ENCODE assay signal across 8 mouse cellular contexts in the genomic region with DNA sequence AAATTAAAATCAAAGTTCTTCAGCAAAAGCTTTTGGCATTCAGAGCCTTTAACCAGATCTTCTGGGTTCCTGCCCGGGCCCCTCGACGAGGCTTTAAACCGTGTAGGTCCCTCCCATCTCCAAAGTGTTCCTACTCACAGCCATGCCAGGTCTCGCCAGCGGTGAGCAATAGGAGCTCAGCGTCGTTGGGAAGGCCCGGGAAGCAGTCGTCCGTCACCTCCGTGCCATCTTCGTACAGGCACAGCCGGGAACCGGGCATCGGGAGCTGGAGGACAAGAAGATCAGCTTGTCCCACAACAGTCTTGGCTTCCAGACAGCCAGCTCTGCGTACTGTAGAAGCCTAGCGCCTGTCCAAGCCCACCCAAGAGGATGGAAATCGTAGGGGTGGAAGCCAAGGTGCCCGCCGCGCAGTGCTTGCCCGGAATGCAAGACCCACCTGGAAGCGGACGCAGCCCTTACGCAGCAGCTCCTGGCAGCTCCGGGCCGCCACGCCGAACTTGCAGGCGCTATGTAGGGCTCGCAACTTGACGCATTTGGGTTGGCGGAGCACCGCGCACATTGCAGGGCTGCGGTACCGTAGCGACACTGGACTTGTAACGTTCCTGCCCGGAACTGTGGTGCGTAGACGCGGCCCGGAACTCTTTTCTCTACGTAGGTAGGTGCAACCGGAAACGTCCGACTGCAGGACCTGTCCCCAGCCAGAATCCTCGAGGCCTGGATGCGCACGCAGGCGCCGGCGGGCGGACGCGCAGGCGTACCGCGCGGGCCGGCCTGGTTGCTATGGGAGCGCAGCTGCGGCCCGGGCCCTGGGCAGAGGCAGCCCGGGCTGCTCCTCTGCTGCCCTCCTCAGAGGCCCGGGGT. TPM values are rescaled to one million over a fixed set of nuclear protein-coding genes. Genes with fewer than 3 reads are reported as not detected.
DNase-seq lines count a peak whose midpoint lies in the region; ATAC-seq lines count a peak whose summit lies in the region.

TSS of gene Dffb (minus strand) at position 696 of the 861 bp plus-strand sequence.
TSS of gene Cep104 (plus strand) at position 764 of the 861 bp plus-strand sequence.

- H3K9me3 ChIP-seq in hindbrain, embryonic 15.5 days: no peaks in the 10 kb centered on the region

- peak within 1 kb of the TSS; percentile 79 for H3K4me2 ChIP-seq in hindbrain, embryonic 15.5 days

- peak; percentile 98 for ATAC-seq in hindbrain, embryonic 15.5 days (ENCODE audit: low FRiP score, low read depth)

- H3K36me3 ChIP-seq in hindbrain, embryonic 15.5 days: peaks cover 26% of the 10 kb centered on the region

- H3K4me1 ChIP-seq in hindbrain, embryonic 15.5 days (replicated peaks): peaks cover 40% of the 10 kb centered on the region

- H3K9ac ChIP-seq in hindbrain, embryonic 15.5 days: peak within 1 kb of the TSS; percentile 95

- H3K27me3 ChIP-seq in hindbrain, embryonic 15.5 days: no peaks in the 10 kb centered on the region

- 2% methylated on average over 68 of the region's 68 CpGs for WGBS in hindbrain, embryonic 15.5 days

- peak; percentile 95 for DNase-seq in R1 (ENCODE audit: low read depth, low spot score)
- peak; percentile 96 to 97 for DNase-seq in cerebellum, postnatal 25 days
- peak; percentile 97 for DNase-seq in frontal cortex, postnatal 36 days (ENCODE audit: low spot score in 2 of 2)
- peak; percentile 90 for DNase-seq in left cerebral cortex, adult 11 months (ENCODE audit: low spot score)
- peak; percentile 96 for DNase-seq in lung, postnatal 4 days
- peak; percentile 92 for DNase-seq in retina, postnatal 7 days (ENCODE audit: low read depth, low spot score)
- DNase-seq in urinary bladder, adult 2 months (ENCODE audit: low spot score): peak; percentile 90

- H3K27ac ChIP-seq in hindbrain, embryonic 15.5 days (replicated peaks): peak within 1 kb of the TSS; percentile 84

- H3K4me3 ChIP-seq in hindbrain, embryonic 15.5 days: peak within 1 kb of the TSS; percentile 99

RNA-seq across cellular contexts. Expression of gene Dffb, which starts in this region (rescaled TPM):
- 8.3 and 10.2 TPM in 2 replicates for polyA plus RNA-seq in hindbrain, embryonic 15.5 days (2015; fragmentation: Nextera tagmentation; extraction: Ambion mirVana)
- polyA plus RNA-seq in urinary bladder, adult 2 months (2012; rRNA removed): 10.5 and 14.1 TPM in 2 replicates

RNA-seq across cellular contexts. Expression of gene Cep104, which starts in this region (rescaled TPM):
- polyA plus RNA-seq in hindbrain, embryonic 15.5 days (2015; fragmentation: Nextera tagmentation; extraction: Ambion mirVana): 19.8 and 20.3 TPM in 2 replicates
- polyA plus RNA-seq in urinary bladder, adult 2 months (2012; rRNA removed): 9.9 and 14.0 TPM in 2 replicates

Comparison
In these comparisons a context has a peak if more than half of its experiments do, and no peak if none do; other contexts are left out.
1. Peak in every context shown above with its lines: DNase-seq, ATAC-seq, H3K4me3 ChIP-seq and H3K27ac ChIP-seq.